ENCODE assay signal across 1 mouse cellular context in the genomic region with DNA sequence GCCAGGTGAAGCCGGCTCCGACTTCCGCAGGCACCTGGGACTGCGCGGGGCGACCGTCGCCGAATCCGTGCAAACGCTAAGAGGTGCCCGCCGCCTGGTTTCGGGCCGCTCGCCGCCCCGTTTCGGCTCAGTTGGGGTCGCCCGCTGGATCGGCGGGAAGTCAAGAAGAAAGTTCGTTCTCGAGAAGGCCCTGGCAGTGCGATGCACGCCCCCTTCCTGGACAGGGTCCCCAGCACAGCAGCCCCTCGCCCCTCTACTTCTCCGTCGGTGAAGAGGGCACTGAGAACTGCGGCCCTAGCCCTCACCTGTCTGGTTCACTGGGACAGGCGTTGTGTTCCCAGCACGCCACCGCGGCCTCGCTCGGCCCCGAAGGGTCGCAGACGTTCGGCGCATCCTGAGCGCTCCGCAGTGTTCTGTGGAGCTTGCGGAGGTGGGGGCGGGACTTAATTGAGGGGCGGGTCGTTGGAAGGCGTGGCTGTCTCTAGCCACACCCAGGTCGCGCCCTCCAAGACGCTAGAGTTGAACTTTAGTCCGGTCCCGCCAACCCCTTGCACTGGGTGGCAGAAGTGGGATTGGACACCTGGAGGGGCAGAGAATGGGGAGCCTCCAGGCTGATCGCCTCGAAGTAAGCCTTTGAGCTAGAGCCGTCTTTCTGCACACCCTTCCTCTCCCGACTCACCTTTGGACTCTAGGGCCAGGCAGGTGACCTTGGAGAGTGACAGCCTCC.
TF ChIP-seq lines count a peak whose summit lies in the region.

No protein-coding gene starts in this region.

TF ChIP-seq in MEL, 35 proteins besides CTCF, POLR2A, EP300 and RAD21 (continued from another document):
- TF ChIP-seq CHD2 (IDR thresholded peaks at IDR 0.05; ENCODE audit: low read length): no peak
- no peak for TF ChIP-seq RCOR1 (IDR thresholded peaks at IDR 0.05; ENCODE audit: low read depth, low read length)
- no peak for TF ChIP-seq ETS1 (IDR thresholded peaks at IDR 0.05; ENCODE audit: low read depth, low read length)
